Mouse (Mus musculus) urinary bladder, postnatal 10 days (tissue): ENCODE data around the gene Nlrp4f.
A peak's percentile ranks its signal among the peaks of the same experiment; 100 is the strongest.

ENCODE experiments used
- DNase-seq: peaks from one replicate; pipeline ENCODE4 v3.0.0; 2022; ENCODE audit warnings: low spot score

Nlrp4f gene

GRCm38 (mm10) chr13:65205877-65206276 lies at the start of gene Nlrp4f:
Nlrp4f (minus strand) TSS chr13:65205977.
- DNase-seq, result no peak

- no peak for DNase-seq
Observed at GRCm38 (mm10) chr13:65243273-65243672, 37.5 kb upstream of the Nlrp4f start.

GRCm38 (mm10) chr13:65242319-65242787 lies 36.6 kb upstream of the Nlrp4f start:
- no peak for DNase-seq

- DNase-seq, result no peak
Observed at GRCm38 (mm10) chr13:65241627-65242318, 36.0 kb upstream of the Nlrp4f start.

- DNase-seq, result peak; percentile 86
Observed at GRCm38 (mm10) chr13:65241099-65241626, 35.4 kb upstream of the Nlrp4f start.

GRCm38 (mm10) chr13:65240509-65241098 lies 34.8 kb upstream of the Nlrp4f start:
- DNase-seq, result peak; percentile 83

DNA sequence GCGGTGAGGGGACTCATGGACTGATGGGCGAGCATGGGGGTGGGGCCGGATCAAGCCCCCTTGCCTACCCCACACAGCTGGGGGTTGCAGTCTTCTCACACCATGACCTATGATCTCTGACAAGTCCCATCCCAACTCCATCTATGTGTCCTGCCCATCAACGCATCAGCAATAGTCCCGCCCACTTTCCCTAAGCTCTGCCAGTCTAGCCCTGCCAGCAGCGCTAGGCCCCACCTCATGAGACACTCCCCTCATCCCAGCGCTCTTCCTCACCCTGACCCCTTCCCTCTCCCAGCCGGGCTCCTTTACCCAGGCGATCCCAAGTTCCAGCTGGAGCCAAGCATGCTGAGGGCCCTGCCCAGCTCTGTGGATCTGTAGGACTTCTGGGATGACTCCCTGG lies 31.4 kb upstream of the Nlrp4f start:
- no peak for DNase-seq

GRCm38 (mm10) chr13:65226657-65227056 lies 20.9 kb upstream of the Nlrp4f start:
- no peak for DNase-seq

GRCm38 (mm10) chr13:65225945-65226344 lies 20.2 kb upstream of the Nlrp4f start:
- DNase-seq, result no peak

DNA sequence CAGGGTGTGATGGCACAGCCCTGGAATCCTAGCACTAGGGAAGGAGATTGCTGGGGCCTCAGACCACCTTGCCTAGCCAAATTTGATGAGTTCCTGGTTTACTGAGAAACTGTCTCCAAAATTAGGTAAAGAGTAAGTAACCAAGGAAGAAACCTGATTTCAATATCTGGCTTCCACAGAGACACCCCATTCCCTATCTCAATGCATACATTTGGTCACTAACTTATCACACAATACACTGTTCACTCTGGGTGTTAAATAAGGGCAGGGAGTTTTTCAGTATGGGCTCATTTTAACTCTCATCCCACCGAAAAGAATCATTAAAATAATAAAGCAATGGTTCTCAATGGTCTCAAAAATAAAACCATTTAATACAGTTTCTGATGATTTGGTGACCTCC lies 5.1 kb downstream of the Nlrp4f start:
- DNase-seq, result no peak

GRCm38 (mm10) chr13:65176472-65177091 lies 29.2 kb downstream of the Nlrp4f start:
- DNase-seq, result no peak

- DNase-seq, result no peak
Observed at GRCm38 (mm10) chr13:65175734-65176471, 29.9 kb downstream of the Nlrp4f start.

GRCm38 (mm10) chr13:65174102-65174501 lies 31.7 kb downstream of the Nlrp4f start:
- DNase-seq, result no peak

DNA sequence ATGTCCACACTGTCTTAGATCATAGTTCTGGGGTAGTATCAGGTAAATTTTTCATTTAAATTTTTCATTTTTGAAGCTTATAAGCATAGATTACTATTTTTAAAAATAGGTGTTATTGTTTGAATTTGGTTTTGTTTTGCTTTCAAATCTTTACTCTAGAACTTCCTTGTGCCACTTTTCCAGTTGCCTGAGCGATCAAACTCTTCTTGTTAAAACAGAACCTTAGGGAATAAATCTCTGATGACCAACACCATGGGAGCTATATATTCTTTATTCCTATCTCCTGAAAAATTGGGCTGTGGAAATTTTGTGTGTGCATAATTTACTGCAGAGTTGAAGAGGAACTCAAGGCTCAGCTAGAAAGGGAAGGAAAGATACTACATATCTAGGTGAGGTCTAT lies 55.8 kb downstream of the Nlrp4f start, which contains the start of gene Olfr466:
TSS of gene Olfr466 (plus strand) at position 301 of the 400 bp plus-strand sequence.
- DNase-seq, result no peak

GRCm38 (mm10) chr13:65137789-65138188 lies 68.0 kb downstream of the Nlrp4f start, which contains the start of gene Olfr465-ps1:
Olfr465-ps1 (plus strand) TSS chr13:65138089.
- DNase-seq, result no peak
